Mouse (Mus musculus): ENCODE results near the gene Gm21149.
"Not testable (repeated sequence)": the region's sequence is repeated elsewhere in the genome, so short reads cannot be mapped to it uniquely, and the experiment has no call there.

Gm21149 gene

DNA sequence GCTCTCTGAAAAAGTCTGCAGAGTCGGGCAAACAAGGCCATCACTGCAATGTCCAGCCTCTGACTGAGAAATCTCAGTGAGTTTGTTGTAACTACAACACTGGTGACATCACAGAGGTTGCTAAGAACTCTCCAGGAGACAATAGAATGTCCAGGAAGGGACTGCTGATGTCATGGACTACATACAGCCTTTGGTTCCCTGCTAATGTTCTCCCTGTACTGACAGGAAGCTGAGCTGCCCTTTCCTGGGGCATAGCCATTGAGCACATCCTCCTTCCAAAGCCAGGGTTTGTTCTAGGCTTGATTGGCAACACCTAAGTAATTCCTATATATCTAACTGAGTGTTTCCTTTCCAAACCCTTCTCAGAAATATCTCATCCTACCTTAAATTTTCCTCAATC lies at the start of gene Gm21149:
Gene Gm21149 (minus strand): TSS at position 101 of the 400 bp plus-strand sequence.
- not testable (repeated sequence) for DNase-seq (ENCODE audit: low spot score)

- peak; percentile 12 for DNase-seq (ENCODE audit: low spot score)
Measured at GRCm38 (mm10) chr5:15522470-15522869, 46.1 kb upstream of the Gm21149 start.

DNA sequence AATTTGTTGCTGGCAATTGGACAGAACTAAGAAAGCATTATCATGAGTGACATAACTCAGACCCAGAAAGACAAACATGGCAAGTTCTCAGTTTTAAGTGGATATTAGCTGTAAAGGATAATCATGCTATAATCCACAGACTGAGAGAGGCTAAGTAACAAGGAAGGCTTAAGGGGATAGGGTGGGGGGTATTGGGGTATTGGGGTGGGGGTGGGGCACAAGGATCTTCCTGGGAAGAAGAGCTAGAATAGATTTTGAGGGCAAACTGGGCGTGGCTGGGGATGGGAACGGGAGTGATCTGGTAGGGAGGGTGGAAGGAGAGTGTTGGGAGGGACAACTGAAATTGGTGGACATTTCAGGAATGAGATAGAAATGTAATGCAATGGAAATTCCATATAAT lies 45.7 kb upstream of the Gm21149 start:
- not testable (repeated sequence) for DNase-seq (ENCODE audit: low spot score)

DNA sequence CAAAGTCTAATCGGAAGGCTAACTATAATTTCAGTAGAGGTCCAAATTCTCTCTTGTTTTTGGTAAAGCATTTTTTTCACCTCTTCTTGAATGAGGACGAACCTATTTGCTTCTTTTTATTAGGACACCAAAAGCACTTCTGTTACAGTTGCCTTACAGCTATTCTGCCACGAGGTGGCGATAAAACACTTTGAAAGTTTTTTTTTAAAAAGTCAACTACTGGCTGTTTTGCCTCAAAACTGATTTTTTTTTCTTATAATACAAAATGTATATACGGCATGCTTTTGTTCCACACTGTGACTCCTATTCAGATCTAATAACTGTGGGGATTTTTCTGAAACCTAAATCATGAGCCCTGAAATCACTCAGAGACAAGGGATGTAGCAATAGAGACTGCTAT lies 44.1 kb upstream of the Gm21149 start:
- DNase-seq (ENCODE audit: low spot score), result peak; percentile 5

DNA sequence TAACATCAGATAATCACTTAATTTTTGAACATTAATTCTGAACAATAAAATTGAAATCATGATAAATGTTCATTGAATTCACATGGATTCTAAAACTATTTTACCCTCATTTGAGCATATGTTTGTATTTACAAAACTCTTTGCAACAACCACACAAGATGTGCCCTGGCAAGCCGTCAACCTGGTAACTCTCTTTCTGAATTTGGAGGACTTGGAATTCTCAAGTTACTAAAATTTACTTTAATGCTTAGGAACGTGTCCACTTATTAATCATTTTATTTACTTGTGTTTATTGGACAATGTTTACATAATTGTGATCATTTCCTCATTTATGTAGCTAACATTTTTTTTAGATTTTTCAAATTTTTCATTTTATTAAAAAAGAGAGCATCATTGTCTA lies 40.8 kb upstream of the Gm21149 start:
- not testable (repeated sequence) for DNase-seq (ENCODE audit: low spot score)

- not testable (repeated sequence) for DNase-seq (ENCODE audit: low spot score)
Measured at GRCm38 (mm10) chr5:15512236-15512635, 35.9 kb upstream of the Gm21149 start.

DNA sequence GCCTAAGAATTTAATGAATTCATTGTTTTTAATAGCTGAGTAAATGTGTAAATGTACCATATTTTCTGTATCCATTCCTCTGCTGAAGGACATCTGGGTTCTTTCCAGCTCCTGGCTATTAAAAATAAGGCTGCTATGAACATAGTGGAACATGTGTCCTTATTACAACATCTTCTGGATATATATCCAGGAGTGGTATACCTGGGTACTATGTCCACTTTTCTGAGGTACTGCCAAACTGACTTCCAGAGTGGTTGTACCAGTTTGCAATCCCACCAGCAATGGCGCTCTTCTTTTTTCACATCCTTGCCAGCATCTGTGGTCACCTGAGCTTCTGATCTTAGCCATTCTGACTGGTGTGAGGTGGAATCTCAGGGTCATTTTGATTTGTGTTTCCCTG lies 33.6 kb upstream of the Gm21149 start:
- not testable (repeated sequence) for DNase-seq (ENCODE audit: low spot score)

DNA sequence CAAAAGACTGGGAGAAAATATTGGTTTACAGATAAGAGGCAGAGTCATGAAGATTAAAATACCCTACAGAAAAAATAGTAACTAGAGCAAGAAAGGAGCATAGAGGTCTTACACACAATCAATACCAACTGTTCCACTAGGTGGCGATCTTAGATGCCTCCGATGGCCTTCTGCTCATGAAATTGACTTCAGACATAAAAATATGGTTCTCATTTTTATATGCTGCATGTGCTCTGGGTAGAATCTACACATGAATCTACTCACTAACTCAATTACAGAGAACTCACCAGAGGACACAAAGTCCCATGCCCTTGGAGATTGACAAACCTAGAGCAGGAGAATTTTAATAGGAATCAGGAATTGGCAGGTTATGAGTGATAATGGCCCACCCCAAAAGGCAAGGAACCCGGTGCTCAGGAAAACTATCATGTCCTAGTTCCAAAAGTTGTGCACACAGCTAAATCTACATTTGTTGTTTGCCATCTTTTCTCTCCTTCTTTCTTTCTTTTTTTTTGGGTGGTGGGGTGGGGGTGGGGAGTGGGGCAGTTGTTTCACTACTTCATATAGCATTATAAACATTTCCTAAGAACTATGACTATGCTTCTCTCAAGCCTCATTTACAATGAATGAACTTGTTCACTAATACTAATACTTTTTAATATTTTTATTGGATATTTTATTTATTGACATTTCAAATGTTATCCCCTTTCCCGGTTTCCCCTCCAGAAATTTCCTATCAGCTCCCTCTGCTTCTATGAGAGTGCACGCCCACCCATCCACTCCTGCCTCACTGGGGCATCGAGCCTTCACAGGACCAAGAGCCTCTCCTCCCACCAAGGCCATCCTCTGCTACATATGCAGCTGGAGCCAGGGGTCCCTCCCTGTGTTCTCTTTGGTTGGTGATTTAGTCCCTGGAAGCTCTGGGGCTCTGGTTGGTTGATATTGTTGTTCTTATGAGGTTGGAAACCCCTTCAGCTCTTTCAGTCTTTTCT lies 32.4 kb upstream of the Gm21149 start:
- DNase-seq (ENCODE audit: low spot score), result not testable (repeated sequence)

- DNase-seq (ENCODE audit: low spot score), result not testable (repeated sequence)
Measured at GRCm38 (mm10) chr5:15507757-15508459, 31.6 kb upstream of the Gm21149 start.

DNA sequence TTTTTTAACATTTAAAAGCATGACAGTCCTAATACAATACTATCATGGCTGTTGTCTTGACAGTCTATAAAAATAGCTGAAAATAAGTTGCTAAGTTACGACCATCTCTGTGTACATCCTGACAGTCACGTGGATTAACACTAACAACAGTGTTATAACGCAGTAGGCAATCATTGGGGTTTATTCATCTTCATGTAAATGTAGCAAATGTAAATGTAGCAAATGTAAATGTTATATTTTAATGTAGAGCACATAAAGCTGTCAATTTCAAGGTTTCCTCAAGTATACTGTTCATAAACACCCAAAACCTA lies 30.9 kb upstream of the Gm21149 start:
- no peak for DNase-seq (ENCODE audit: low spot score)

- peak; percentile 18 for DNase-seq (ENCODE audit: low spot score)
Measured at GRCm38 (mm10) chr5:15506575-15507308, 30.4 kb upstream of the Gm21149 start.

DNA sequence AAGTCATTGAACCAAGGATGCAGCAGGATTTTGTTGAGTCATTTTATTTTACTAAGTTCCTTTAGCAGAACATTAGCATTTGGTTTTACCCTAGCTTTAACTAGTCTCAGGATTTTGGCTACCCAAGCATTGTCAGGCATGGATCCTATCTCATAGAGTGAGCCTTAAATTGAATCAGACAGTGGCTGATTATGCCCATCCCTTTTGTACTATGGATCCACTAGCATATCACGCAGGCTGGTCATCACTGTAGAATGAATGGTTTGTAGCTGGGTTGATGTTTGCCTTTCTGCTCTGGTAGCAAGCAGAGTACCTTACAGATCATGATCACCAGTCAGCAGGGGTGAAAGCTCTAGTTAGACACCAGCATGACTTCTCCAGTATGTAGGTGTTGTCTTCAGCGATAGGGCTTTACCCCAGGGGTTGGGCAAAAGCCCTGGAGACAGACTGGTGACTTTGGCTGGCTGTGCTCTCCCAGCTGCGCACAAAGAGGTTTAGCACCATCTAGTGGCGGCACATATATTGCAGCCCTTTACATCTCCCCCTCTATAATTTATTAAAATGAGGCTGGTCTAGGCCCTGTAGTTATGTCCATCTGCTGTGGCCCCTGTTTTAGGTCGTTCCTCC lies 22.6 kb upstream of the Gm21149 start:
- peak; percentile 33 for DNase-seq (ENCODE audit: low spot score)

GRCm38 (mm10) chr5:15498350-15498749 lies 22.0 kb upstream of the Gm21149 start:
- not testable (repeated sequence) for DNase-seq (ENCODE audit: low spot score)

- DNase-seq (ENCODE audit: low spot score), result not testable (repeated sequence)
Measured at GRCm38 (mm10) chr5:15490934-15491333, 14.6 kb upstream of the Gm21149 start.

GRCm38 (mm10) chr5:15488743-15489142 lies 12.4 kb upstream of the Gm21149 start:
- DNase-seq (ENCODE audit: low spot score), result no peak

- not testable (repeated sequence) for DNase-seq (ENCODE audit: low spot score)
Measured at GRCm38 (mm10) chr5:15484616-15485015, 8.3 kb upstream of the Gm21149 start.

GRCm38 (mm10) chr5:15483576-15483975 lies 7.3 kb upstream of the Gm21149 start:
- not testable (repeated sequence) for DNase-seq (ENCODE audit: low spot score)

- DNase-seq (ENCODE audit: low spot score), result peak; percentile 7
Measured at GRCm38 (mm10) chr5:15482815-15483214, 6.5 kb upstream of the Gm21149 start.

GRCm38 (mm10) chr5:15470141-15470540 lies 6.2 kb downstream of the Gm21149 start:
- DNase-seq (ENCODE audit: low spot score), result not testable (repeated sequence)

GRCm38 (mm10) chr5:15467768-15468167 lies 8.6 kb downstream of the Gm21149 start:
- DNase-seq (ENCODE audit: low spot score), result not testable (repeated sequence)

DNA sequence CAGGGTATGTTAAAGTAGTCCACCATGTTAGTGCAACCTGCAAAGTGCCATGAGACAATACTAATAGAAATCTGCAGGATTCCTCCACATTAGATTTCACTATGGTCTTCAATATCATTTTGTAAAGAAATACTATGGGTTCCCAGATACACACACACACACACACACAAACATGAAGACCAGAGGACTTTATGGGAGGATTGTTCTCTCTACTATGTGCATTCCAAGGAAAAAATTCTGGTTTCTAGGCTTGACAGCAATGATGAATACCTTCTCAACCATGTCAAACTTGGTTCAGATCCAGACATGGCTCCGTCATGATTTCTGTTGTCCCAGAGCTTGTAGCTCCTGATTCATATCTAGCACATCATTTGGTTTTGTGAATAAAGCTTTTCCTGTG lies 10.1 kb downstream of the Gm21149 start:
- not testable (repeated sequence) for DNase-seq (ENCODE audit: low spot score)

DNA sequence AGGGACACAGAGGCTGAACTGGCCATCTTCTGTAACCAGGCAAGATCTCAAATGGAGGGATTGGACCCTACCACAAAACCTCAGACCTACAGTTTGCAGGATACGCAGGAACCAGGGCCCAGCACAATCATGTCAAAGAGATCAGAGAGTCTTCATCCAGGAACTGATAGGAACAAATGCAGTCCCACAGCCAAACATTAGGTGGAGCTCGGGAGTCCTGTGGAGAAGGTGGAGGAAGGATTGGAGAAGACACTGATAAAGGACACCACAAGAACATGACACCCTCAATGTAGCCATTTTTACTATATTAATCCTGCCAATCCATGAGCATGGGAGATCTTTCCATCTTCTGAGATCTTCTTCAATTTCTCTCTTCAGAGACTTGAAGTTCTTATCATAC lies 12.8 kb downstream of the Gm21149 start:
- peak; percentile 29 for DNase-seq (ENCODE audit: low spot score)
